Mouse (Mus musculus) CH12.LX (cell line): ENCODE measurements at regions not wholly inside any gene's neighbourhood (a gene's known extent, or its start where the extent isn't known, plus 50 kb on each side); places are given as distances from the start of the nearest gene placed in this dataset.

Experiments used
- BHLHE40 ChIP-seq: IDR thresholded peaks from 2 replicates; pipeline ENCODE4 v1.6.1; 2011; ENCODE audit warnings: mild to moderate bottlenecking, low read depth, low read length, improper control_type of control experiment
- CTCF ChIP-seq, 2 experiments: IDR thresholded peaks in 1 of 2; conservative IDR thresholded peaks in 1 of 2; 2 replicates each; pipeline ENCODE4 v1.5.1; 2011 to 2012; ENCODE audit warnings: low read depth in 2 of 2, low read length in 2 of 2, improper control_type of control experiment in 1 of 2, inconsistent platforms in 1 of 2, mild to moderate bottlenecking in 1 of 2, moderate library complexity in 1 of 2
- EP300 ChIP-seq: IDR thresholded peaks from 2 replicates; pipeline ENCODE4 v1.6.1; 2011; ENCODE audit warnings: low read length, improper control_type of control experiment
- HCFC1 ChIP-seq: IDR thresholded peaks from 2 replicates; pipeline ENCODE4 v1.6.1; 2012; ENCODE audit warnings: low read depth, mild to moderate bottlenecking, inconsistent platforms, low read length, improper control_type of control experiment
- MEF2A ChIP-seq: IDR thresholded peaks from 2 replicates; pipeline ENCODE4 v1.6.1; 2014; ENCODE audit warnings: low read depth, mild to moderate bottlenecking, inconsistent platforms, low read length, improper control_type of control experiment, borderline replicate concordance
- NELFE ChIP-seq: IDR thresholded peaks from 2 replicates; pipeline ENCODE4 v1.6.1; 2011; ENCODE audit warnings: low read depth, low read length, improper control_type of control experiment
- POLR2A ChIP-seq: IDR thresholded peaks from 2 replicates; pipeline ENCODE4 v1.6.1; 2011; ENCODE audit warnings: low read depth, mild to moderate bottlenecking, improper control_type of control experiment, low read length
- ZKSCAN1 ChIP-seq: IDR thresholded peaks from 2 replicates; pipeline ENCODE4 v1.6.1; 2012; ENCODE audit warnings: low read depth, inconsistent platforms, low read length, improper control_type of control experiment, borderline replicate concordance

- TF ChIP-seq HCFC1 (no peak), CTCF (conservative IDR thresholded peaks at IDR 0.05 in 1 of 2, IDR thresholded peaks at IDR 0.05 in 1 of 2; ENCODE audit: low read depth in 2 of 2, low read length in 2 of 2) (no peak), NELFE (no peak), MEF2A (no peak), ZKSCAN1 (no peak), EP300 (no peak), BHLHE40 (no peak), POLR2A (no peak)
These were observed 151.8 kb upstream of the Maf start for GRCm38 (mm10) chr8:115859406-115859805.
